Mouse (Mus musculus) CH12F3 (cell line): ENCODE results near the gene Sdk1.

Experiments
- in situ Hi-C: fragments of 300-500 bp; cut with MboI; formaldehyde crosslinking; loops from 2 replicates; pipeline ENCODE4 v1.14.3; 2020; ENCODE audit warnings: low sequenced_read_pairs

The Sdk1 gene

DNA sequence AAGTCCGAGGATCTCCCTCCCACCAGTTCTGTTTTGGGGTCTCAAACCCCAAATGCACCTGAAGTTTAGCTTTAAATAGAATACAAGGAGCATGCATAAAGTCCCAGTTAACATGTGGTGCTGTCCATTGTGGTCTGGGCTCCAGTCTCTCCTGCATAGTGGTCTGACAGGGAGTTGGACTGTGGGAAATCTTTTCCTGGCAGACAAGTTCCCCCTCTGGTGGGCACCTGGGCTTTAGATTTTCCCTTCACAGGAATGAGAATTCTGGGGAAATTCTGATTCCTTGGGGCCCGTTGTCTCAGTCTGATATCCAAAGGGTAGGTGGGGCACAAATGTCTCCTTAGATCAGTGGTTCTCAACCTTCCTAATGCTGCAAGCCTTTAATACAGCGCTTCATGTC, 624.8 kb downstream of the Sdk1 start:
- in situ Hi-C loops, result no loop called here

DNA sequence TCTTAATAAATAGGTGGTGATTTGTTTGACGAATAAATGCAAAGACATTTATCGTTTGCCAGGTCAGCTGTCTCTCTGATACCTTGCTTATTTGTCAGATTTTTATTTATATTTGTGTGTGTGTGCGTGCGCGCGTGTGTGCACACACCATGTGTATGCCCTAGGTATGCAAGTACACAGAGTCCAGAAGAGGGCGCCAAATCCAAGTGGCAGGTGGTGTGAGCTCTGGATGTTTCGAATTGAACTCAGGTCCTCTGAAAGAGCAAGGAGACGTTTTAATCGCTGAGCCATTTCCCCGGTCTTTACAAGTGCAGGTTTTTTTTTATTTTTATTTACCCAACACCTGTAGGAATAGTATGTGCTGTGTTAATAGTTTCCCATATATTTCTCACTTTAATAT, 632.5 kb downstream of the Sdk1 start:
- in situ Hi-C loops, result no loop called here

DNA sequence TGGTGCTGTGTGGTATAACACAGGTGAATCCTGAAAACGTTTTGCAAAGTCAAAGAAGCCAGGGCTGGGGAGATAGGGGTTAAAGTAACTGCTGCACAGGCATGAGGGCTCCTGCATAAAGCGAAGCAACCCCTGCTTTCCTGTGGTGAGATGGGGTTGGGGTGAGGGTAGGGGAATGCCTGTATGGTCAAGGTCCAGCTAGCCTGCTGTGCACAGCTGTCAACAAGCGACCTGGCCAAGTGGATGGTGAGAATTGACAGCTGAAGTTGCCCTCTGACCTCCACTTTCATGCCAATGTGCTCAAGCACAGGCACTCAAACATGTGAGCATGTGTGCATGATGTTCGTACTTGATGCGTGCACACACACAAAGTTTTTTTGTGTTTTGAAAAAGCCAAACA, 639.4 kb downstream of the Sdk1 start:
- in situ Hi-C loops, result no loop called here

DNA sequence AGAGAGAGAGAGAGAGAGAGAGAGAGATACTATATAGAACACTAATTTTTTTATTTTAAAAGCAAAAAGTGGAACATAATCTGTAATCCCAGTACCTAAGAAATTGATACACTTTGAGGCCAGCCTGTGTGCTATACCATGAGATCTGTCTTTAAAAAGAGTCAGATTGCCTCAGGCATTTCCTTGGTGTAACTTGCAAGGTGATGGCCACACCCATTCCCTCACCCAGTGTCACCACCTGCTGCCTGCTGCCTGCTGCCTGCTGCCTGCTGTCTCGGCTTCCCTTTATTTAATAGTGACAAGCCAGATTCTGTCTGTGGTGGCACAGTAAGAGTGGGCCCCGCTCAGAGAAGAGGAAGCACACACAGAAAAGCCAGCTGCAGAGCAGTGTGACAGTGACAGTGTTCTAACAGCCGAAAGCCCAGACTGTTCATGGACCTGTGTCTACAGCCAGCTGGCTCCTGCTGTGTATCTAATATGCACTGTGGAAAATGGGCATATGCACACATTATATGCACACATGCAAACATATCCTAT, 642.9 kb downstream of the Sdk1 start:
- in situ Hi-C loops, result no loop called here

DNA sequence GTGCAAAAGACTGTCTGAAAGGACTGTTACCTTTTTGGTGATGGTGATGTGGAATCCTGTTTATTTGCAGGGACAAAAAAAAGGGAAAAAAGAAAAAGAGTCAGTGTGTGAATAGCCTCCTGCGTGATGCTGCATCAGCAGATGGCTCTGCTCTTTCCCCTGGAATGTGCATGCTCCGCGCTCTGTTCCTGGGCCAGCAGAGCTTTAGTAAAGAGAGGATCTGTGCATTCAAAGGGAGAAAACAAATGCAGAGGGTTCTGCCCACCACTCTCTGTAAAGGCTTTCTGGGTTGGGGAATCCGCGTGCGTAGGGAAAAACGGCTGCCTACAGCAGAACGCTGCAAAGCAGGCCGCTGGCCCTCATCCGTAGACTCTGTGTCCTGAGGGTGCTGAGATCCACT, 644.7 kb downstream of the Sdk1 start:
- in situ Hi-C loops, result no loop called here

- in situ Hi-C loops, result no loop called here
These were observed 648.5 kb downstream of the Sdk1 start for GRCm38 (mm10) chr5:141889766-141890165.

DNA sequence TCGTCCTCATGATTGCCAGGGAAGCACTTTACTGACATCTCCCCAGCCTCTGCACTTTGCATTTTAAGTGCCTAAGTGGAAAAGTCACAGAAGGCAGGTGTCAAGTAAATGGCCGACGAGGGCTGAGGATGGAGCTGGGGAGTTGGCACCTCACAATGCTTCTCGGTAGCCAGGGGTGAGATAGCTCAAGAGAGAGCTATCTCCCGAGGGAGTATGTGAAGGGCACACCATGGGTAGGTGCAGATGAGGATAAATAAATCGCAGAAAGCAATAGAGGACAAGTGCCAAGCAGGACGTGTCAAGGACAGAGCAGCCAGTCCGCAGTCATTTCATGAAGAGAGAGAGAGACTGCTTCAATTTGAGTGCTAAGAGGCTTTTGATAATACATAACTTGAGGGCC, 655.1 kb downstream of the Sdk1 start:
- in situ Hi-C loops, result no loop called here

DNA sequence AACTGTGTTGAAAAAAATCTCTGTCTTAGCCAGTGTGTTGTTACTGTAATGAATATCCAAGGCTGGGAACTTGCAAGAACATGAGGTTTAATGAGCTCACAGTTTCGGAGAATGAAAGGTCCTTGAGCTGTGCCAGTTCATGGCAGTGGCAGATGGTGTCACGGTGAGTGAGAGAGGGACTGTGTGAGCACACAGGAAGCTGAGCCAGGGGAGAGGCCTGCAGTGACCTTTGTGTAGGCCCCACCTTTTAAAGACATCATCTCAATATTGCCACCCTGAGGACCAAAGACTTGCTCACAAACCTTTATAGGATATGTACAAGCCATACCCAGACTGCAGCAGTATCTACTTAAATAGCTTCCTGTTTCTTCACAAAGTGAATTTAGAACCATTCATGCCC, 656.2 kb downstream of the Sdk1 start:
- in situ Hi-C loops, result no loop called here

- in situ Hi-C loops, result no loop called here
These were observed 658.5 kb downstream of the Sdk1 start for GRCm38 (mm10) chr5:141899751-141900150.

GRCm38 (mm10) chr5:141902544-141903250, 661.4 kb downstream of the Sdk1 start:
- in situ Hi-C loops, result no loop called here

DNA sequence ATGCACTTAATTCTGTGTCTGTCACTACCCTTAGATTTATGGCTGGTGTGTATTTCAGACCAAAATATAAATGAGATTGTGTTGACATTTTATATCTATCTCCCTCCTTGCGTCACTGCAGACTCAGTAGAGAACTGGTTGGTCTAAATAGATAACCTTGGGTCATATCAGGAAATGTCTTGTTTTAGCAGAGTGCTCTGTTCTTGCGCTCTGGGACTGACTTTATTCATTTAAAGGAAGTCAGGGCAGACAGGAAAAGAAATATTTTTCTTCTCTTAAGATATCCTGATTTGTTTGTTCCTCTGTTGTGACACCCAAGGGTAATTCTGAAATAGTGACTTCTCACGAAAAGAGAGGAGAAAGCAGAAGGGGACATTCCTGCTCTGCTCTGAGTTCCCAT, 669.2 kb downstream of the Sdk1 start:
- in situ Hi-C loops, result no loop called here

DNA sequence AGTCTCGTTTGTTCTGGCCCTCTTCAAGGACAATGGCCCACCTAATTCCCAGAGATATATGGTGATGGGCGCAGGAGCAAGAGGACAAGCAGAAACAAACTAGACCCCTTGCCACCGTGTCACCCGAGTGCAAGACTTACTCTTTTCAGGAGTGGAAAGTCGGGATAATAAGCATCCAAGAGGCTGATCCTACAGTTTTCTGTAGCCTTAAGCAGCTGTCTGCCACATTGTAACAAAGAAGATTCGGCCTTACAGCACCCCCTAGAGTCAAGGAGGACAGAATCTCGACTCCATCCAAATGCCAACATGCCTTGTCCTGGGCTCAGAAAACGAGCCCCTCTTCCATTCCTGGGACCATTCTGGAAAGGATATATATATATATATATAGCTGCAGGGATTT, 669.6 kb downstream of the Sdk1 start:
- in situ Hi-C loops, result no loop called here

GRCm38 (mm10) chr5:141912881-141913280, 671.6 kb downstream of the Sdk1 start:
- in situ Hi-C loops, result no loop called here

DNA sequence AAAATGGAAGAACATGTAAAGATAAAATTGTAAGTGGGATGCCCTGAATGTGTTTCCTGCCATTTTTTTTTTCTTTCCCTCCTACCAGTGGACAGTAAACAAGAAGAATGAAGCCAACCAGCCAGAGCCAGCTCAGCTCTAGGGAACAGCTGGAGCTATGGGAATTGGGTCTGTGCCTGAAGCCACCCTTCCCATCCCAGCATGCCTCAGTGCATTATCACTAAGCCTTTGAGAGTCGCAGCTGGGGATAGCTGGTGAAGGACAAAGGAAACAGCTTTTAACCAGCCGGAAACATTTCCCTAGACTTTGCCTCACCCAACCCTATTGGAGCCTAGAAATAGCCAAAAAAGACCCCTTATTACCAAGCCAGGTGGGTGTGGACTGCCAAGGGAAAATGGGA, 675.7 kb downstream of the Sdk1 start:
- in situ Hi-C loops, result no loop called here

DNA sequence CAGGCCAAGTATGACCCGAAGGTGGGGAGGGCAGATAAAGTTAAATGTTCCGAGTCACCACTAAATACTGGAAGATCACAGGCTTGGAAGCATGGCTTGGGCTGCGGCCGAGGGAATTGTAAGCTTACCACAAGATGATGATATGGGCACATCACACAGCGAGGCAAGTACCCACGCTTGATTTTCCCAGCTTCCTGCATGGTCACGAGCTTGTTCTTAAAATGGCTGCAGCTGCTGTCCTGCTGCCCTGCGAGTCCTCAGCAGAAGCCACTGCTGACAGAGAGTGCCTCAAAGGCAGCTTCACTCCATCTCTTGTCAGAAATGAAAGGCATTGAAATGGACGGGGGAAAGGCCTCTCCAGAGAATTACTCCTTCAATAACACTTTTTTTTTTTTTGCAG, 697.7 kb downstream of the Sdk1 start:
- in situ Hi-C loops, result no loop called here

DNA sequence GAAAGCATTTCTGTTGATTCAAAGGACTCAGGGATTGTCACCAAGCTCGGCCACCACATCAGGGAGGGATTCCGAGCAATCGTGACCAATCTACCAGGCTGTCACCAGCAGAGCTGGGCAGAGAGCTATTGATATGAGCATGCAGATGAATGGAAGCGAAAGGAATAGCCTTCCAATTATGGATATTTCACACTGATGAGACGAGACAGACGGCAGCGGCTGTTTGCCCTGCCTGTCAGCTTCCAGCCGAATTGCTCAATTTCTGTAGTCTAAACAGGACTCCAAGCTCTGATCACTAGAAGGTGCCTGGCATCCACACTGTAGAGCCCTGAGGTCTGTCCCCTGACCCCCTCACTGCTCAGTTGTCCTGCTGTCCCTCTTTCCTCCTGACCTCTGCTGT, 699.3 kb downstream of the Sdk1 start:
- in situ Hi-C loops, result no loop called here

GRCm38 (mm10) chr5:141950791-141951190, 709.5 kb downstream of the Sdk1 start:
- in situ Hi-C loops, result no loop called here

GRCm38 (mm10) chr5:141952270-141952669, 711.0 kb downstream of the Sdk1 start:
- in situ Hi-C loops, result no loop called here

- in situ Hi-C loops, result no loop called here
These were observed 711.6 kb downstream of the Sdk1 start for GRCm38 (mm10) chr5:141952708-141953490.

- in situ Hi-C loops, result no loop called here
These were observed 729.8 kb downstream of the Sdk1 start for GRCm38 (mm10) chr5:141971071-141971470.

- in situ Hi-C loops, result no loop called here
These were observed 738.2 kb downstream of the Sdk1 start for GRCm38 (mm10) chr5:141979511-141979910.

DNA sequence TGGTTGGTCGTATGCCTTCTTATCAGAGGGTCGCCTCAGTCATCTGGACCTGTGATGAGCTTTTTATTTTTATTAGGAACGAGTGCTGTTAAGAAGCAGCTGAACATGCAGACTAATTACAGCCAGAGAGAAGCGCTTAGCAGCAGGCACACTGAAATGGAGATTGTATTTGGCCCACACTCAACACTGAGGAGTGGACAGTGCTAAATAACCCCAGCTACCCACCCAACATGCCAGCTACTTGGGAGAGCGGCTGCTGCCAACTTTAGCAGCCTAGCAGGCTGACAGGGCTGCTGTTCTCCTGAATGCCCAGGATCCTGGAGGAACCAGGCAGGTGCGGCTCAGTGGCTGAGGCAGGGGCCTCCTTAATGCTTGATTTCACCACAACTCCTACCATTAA, 739.5 kb downstream of the Sdk1 start:
- in situ Hi-C loops, result no loop called here
